In the genomic region with DNA sequence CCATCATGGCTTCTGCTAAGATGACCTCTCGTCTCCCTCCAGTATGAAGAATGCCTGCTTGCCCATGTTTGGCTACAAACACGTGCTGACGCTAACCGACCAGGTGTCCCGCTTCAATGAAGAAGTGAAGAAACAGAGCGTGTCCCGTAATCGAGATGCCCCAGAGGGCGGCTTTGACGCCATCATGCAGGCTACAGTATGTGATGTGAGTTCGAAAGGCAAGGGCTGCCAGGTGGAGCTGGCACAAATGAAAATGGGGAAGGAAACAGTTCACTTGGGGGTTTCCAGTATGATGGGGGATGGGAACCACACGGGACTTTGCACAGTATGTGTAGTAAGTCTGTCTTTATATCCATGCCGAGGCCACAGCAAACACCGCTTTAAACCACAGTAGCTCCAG, we compare ENCODE assay signal across 20 mouse cellular contexts. TPM values are rescaled to one million over a fixed set of nuclear protein-coding genes. Genes with fewer than 3 reads are reported as not detected.
A peak's percentile ranks its signal among the peaks of the same experiment; 100 is the strongest.
DNase-seq lines count a peak whose midpoint lies in the region; ATAC-seq and TF ChIP-seq lines count a peak whose summit lies in the region.
"Had no signal": no experiment of that assay in that cellular context is flagged by ENCODE, and none has a peak within 500 bp of the region (broad histone marks: within the 10 kb centered on the region; RNA-seq: fewer than 3 reads in every experiment).

No protein-coding gene starts in this region.

- H3K27me3 ChIP-seq in liver, postnatal 0 days (ENCODE audit: insufficient read depth, low read length): no peaks in the 10 kb centered on the region
- H3K27me3 ChIP-seq in liver, embryonic 11.5 days (replicated peaks; ENCODE audit: control insufficient read depth, insufficient read depth, low read length): no peaks in the 10 kb centered on the region
- H3K27me3 ChIP-seq in splenic B cell, adult 2 months (ENCODE audit: control insufficient read depth, insufficient read depth, low read length, poor library complexity, severe bottlenecking): no peaks in the 10 kb centered on the region
- H3K27me3 ChIP-seq: heart, embryonic 12.5 days had no signal

- ATAC-seq in liver, postnatal 0 days: peak; percentile 62
- no peak for ATAC-seq in liver, embryonic 11.5 days (replicated peaks; ENCODE audit: low FRiP score)
- peak; percentile 78 for ATAC-seq in common myeloid progenitor, adult 5-6 weeks (replicated peaks; ENCODE audit: low read depth, poor library complexity, severe bottlenecking)
- ATAC-seq: inflammation-experienced regulatory T-cells, adult 6 months; midbrain, embryonic 16.5 days had no signal

- 59% methylated on average over 14 of the region's 14 CpGs for WGBS in liver, postnatal 0 days (ENCODE audit: insufficient replicate concordance)
- WGBS in liver, embryonic 11.5 days: 84% methylated on average over 14 of the region's 14 CpGs

- no peak overlapping the region for H3K4me3 ChIP-seq in liver, postnatal 0 days (ENCODE audit: low read depth, low read length)
- H3K4me3 ChIP-seq in liver, embryonic 11.5 days (ENCODE audit: low read depth, low read length): no peak overlapping the region
- H3K4me3 ChIP-seq: heart, embryonic 12.5 days had no signal

- no peaks in the 10 kb centered on the region for H3K36me3 ChIP-seq in liver, postnatal 0 days (replicated peaks; ENCODE audit: insufficient read depth, low read length)
- no peaks in the 10 kb centered on the region for H3K36me3 ChIP-seq in liver, embryonic 11.5 days (ENCODE audit: control insufficient read depth, insufficient read depth, low read length)
- no peaks in the 10 kb centered on the region; the same call in 1 of the 2 replicates for H3K36me3 ChIP-seq in splenic B cell, adult 2 months (ENCODE audit: control insufficient read depth, insufficient read depth, low read length, poor library complexity, severe bottlenecking)
- H3K36me3 ChIP-seq: G1E; heart, embryonic 12.5 days had no signal

- no peak overlapping the region for H3K4me2 ChIP-seq in liver, postnatal 0 days (ENCODE audit: low read depth, low read length)
- H3K4me2 ChIP-seq in liver, embryonic 11.5 days: no peak overlapping the region
- H3K4me2 ChIP-seq: heart, embryonic 12.5 days had no signal

- H3K9me3 ChIP-seq in liver, postnatal 0 days (ENCODE audit: low read length): no peaks in the 10 kb centered on the region
- no peaks in the 10 kb centered on the region for H3K9me3 ChIP-seq in liver, embryonic 11.5 days (ENCODE audit: control insufficient read depth, low read length)
- H3K9me3 ChIP-seq: G1E; heart, embryonic 12.5 days had no signal

- H3K4me1 ChIP-seq in liver, postnatal 0 days (ENCODE audit: insufficient read depth): peaks cover 4% of the 10 kb centered on the region; the same call in 1 of the 2 replicates
- H3K4me1 ChIP-seq in liver, embryonic 11.5 days (replicated peaks; ENCODE audit: control insufficient read depth, insufficient read depth, low read length): no peaks in the 10 kb centered on the region
- H3K4me1 ChIP-seq: heart, embryonic 12.5 days had no signal

- no peak for TF ChIP-seq EP300 in liver, postnatal 0 days (IDR thresholded peaks at IDR 0.05; ENCODE audit: low read depth)

- H3K27ac ChIP-seq in liver, postnatal 0 days (ENCODE audit: low read depth): no peak overlapping the region
- H3K27ac ChIP-seq in liver, embryonic 11.5 days (ENCODE audit: low read depth, low read length): no peak overlapping the region

- H3K9ac ChIP-seq in liver, postnatal 0 days (replicated peaks): no peak overlapping the region
- no peak overlapping the region for H3K9ac ChIP-seq in liver, embryonic 11.5 days (ENCODE audit: low read depth, low read length)
- H3K9ac ChIP-seq: heart, embryonic 12.5 days had no signal

- DNase-seq in liver, postnatal 0 days: peak; percentile 36
- no peak for DNase-seq in liver, embryonic 11.5 days (ENCODE audit: low spot score)
- peak; percentile 46 for DNase-seq in naive thymus-derived CD4-positive, alpha-beta T cell, adult 2 months (ENCODE audit: low read depth)
- peak; percentile 98 for DNase-seq in splenic B cell, adult 2 months (ENCODE audit: low read depth, low spot score)
- DNase-seq in thymus, postnatal 10 days (ENCODE audit: low spot score in 2 of 2): no peak
- no peak for DNase-seq in right cerebral cortex, postnatal 36 days (ENCODE audit: low spot score in 2 of 2)
- DNase-seq: cerebellum, adult 9-10 months; heart, postnatal 36 days; kidney, adult 8-10 months; kidney, postnatal 4 days; liver; lung, adult 2 months; thymus, adult 2 months had no signal

- TF ChIP-seq CTCF in liver, postnatal 0 days (IDR thresholded peaks at IDR 0.05; ENCODE audit: low read depth): no peak

RNA-seq across cellular contexts. Expression of a gene that starts 29.2 kb away (rescaled TPM):
- polyA plus RNA-seq in liver, postnatal 0 days (2015; fragmentation: Nextera tagmentation; extraction: Ambion mirVana): 13.6 and 16.0 TPM in 2 replicates
- polyA plus RNA-seq in liver, embryonic 11.5 days (2014; fragmentation: Nextera tagmentation; extraction: Ambion mirVana): 16.2 and 16.4 TPM in 2 replicates
- total RNA-seq in common myeloid progenitor, adult 5-6 weeks (2017): 12.3 and 15.8 TPM in 2 replicates

RNA-seq across cellular contexts. Expression of a gene that starts 48.5 kb away (rescaled TPM):
- polyA plus RNA-seq in liver, postnatal 0 days (2015; fragmentation: Nextera tagmentation; extraction: Ambion mirVana): 0.06 and 0.07 TPM in 2 replicates
- polyA plus RNA-seq in liver, embryonic 11.5 days (2014; fragmentation: Nextera tagmentation; extraction: Ambion mirVana): 0.04 and 0.05 TPM in 2 replicates
- total RNA-seq in common myeloid progenitor, adult 5-6 weeks (2017): not detected in 2 replicates
- total RNA-seq: megakaryocyte-erythroid progenitor cell, adult 5-6 weeks had no signal
- polyA plus RNA-seq: G1E; lung, adult 2 months; midbrain, embryonic 16.5 days; neural tube, embryonic 11.5 days had no signal

Comparison
In these comparisons a context has a peak if more than half of its experiments do, and no peak if none do; other contexts are left out.
1. DNase-seq: peak in liver, postnatal 0 days (single experiment), naive thymus-derived CD4-positive, alpha-beta T cell, adult 2 months (single experiment) and splenic B cell, adult 2 months (single experiment); none in liver, embryonic 11.5 days (single experiment), thymus, postnatal 10 days (0 of 2) and right cerebral cortex, postnatal 36 days (0 of 2).